Mouse (Mus musculus) spleen, adult 2 months (tissue): ENCODE measurements around the gene Trabd2b. TPM values are rescaled to one million over a fixed set of nuclear protein-coding genes. Genes with fewer than 3 reads are reported as not detected.

Source experiments
- DNase-seq, 2 experiments: peaks; one replicate each; pipeline versions ENCODE4 v3.0.0 to v3.0.0-alpha.2; 2012 to 2021; ENCODE audit warnings: low spot score in 2 of 2, low read depth in 1 of 2
- H3K27ac ChIP-seq: fragments of 200-500 bp; 2 replicates; pipeline ENCODE4 v1.5.1; 2012; ENCODE audit warnings: low read length, inconsistent platforms; ENCODE audit not compliant: insufficient read depth
- H3K27me3 ChIP-seq: fragments of 200-500 bp; 2 replicates; pipeline ENCODE4 v1.6.1; 2012; ENCODE audit warnings: mild to moderate bottlenecking, moderate library complexity, low read length, inconsistent platforms; ENCODE audit not compliant: control insufficient read depth, insufficient read depth
- H3K36me3 ChIP-seq: fragments of 200-500 bp; 2 replicates; pipeline ENCODE4 v1.6.1; 2012; ENCODE audit warnings: mild to moderate bottlenecking, low read length, inconsistent platforms; ENCODE audit not compliant: control insufficient read depth, insufficient read depth
- H3K4me1 ChIP-seq: fragments of 200-500 bp; 2 replicates; pipeline ENCODE4 v1.6.1; 2011; ENCODE audit warnings: inconsistent platforms; ENCODE audit not compliant: control insufficient read depth, insufficient read depth, insufficient read length
- H3K4me3 ChIP-seq: fragments of 200-500 bp; 2 replicates; pipeline ENCODE4 v1.5.1; 2011; ENCODE audit warnings: mild to moderate bottlenecking, inconsistent platforms; ENCODE audit not compliant: insufficient read depth, insufficient read length; ENCODE audit errors: extremely low read depth
- CTCF ChIP-seq: fragments of 200-500 bp; IDR thresholded peaks from 2 replicates; pipeline ENCODE4 v1.5.1; 2011; ENCODE audit warnings: mild to moderate bottlenecking, inconsistent platforms; ENCODE audit not compliant: insufficient read depth, insufficient read length, insufficient replicate concordance; ENCODE audit errors: extremely low read depth
- POLR2A ChIP-seq: fragments of 200-500 bp; IDR thresholded peaks from 2 replicates; pipeline ENCODE4 v1.6.1; 2011; ENCODE audit warnings: low read depth, low read length, inconsistent platforms
- WGBS: fragments of 180-500 bp; shearing (Covaris S2); methylation state at CpG from one replicate; pipeline ENCODE4 v1.1.7; 2018; 5-methylcytosine and 5-hydroxymethylcytosine counted together
- polyA plus RNA-seq: library from polyadenylated mRNA; depleted of rRNA; stranded (reverse); fragments of >200 nt; gene quantifications from 2 replicates; pipeline ENCODE4 v1.2.3, GENCODE M21; 2012; rRNA removed

The Trabd2b gene
- 0.42 and 0.47 TPM in 2 replicates for polyA plus RNA-seq

DNA sequence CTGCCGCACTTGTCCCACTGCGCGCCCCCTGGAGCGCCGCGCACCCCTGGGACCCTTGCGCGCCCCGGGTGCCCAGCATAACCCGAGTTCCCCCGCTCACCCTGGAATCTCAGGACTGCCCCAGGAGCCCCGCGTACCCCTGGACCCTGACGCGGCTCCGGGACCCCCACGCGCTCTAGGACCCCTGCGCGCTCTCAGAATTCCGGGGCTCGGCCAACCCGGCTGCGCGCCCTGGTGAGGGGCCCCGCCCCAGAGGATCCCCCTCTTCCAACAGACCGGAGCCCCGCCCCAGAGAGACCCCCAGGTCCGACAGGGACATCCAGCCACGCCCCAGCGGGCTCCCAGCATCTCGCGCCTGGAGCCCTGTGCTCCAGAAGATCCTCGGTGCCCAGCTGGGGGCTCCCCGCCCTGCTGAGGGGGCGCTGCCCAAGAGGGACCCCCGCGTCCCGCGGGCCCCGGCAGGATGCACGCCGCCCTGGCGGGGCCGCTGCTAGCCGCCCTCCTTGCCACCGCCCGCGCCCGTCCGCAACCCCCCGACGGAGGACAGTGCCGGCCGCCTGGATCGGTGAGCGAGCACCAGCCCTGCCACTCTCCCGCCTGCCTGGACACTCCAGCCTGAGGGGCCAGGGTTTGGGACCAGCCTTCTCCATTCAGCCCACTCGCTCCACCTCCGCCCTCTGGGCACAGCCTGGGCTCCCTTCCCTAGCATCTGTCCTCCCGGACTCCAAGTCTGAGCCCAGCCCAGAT, at the start of gene Trabd2b:
Gene Trabd2b (plus strand): TSS at position 370 of the 747 bp plus-strand sequence.
- Histone ChIP-seq H3K27ac (no peak within 1 kb of the TSS), H3K4me3 (peak within 1 kb of the TSS; percentile 32; the same call in 1 of the 2 replicates), H3K36me3 (no peaks in the 10 kb centered on the region), H3K4me1 (no peaks in the 10 kb centered on the region; the same call in 1 of the 2 replicates), H3K27me3 (peaks cover 11% of the 10 kb centered on the region)
- DNase-seq, result no peak
- TF ChIP-seq CTCF (no peak), POLR2A (no peak)
- WGBS, result 7% methylated on average over 53 of the region's 61 CpGs

DNA sequence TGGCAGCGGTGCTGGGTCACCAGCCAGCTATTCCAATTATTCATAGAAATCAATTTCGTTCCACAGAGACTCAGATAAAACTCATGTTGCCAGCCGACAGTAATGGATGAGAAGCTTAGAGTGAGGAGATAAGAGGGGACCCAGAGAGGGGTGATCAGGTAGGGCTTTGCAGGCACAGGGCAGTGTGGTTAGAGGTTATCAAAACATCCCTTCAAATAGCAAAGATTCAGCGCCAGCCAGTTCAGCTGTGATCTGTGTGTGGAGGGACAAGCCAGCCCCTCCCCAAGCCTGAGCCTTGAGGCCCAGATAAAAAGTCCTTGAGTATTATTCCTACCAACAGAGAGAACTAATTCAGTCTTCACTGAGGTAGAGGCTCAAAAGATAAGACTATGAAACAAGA, 49.1 kb upstream of the Trabd2b start:
- TF ChIP-seq POLR2A (no peak), CTCF (no peak)
- H3K27ac ChIP-seq, result no peak overlapping the region

DNA sequence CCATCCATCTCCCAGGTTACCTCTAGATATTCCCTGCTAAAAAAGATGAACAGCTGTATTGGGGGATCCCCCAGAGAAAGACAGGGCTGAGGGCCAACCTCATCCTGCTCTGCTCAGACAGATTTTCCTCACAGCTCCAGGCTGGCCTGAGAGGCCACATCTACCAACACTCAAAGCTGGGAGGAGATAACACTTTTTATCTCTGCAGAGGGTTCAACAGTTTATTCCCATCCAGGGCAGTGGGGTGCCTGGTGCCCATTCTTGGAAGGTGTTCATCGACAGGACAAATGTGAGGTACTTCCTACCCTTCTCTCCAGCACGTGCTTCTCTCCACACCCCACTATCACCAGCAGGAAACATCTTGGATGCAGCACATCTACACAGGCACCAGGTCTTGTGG, 47.6 kb upstream of the Trabd2b start:
- 75% methylated on average over 2 of the region's 2 CpGs for WGBS
- Histone ChIP-seq H3K27ac (no peak overlapping the region), H3K36me3 (no peaks in the 10 kb centered on the region), H3K4me1 (no peaks in the 10 kb centered on the region), H3K27me3 (no peaks in the 10 kb centered on the region), H3K4me3 (no peak overlapping the region)
- DNase-seq, result no peak
- TF ChIP-seq POLR2A, result no peak
- TF ChIP-seq CTCF, result no peak

More for the DNA sequence above, 49.1 kb upstream of the Trabd2b start:
- H3K4me1 ChIP-seq, result no peaks in the 10 kb centered on the region
- H3K4me3 ChIP-seq, result no peak overlapping the region
- H3K36me3 ChIP-seq, result no peaks in the 10 kb centered on the region
- H3K27me3 ChIP-seq, result no peaks in the 10 kb centered on the region
- 71% methylated on average over 4 of the region's 4 CpGs for WGBS
- no peak for DNase-seq

DNA sequence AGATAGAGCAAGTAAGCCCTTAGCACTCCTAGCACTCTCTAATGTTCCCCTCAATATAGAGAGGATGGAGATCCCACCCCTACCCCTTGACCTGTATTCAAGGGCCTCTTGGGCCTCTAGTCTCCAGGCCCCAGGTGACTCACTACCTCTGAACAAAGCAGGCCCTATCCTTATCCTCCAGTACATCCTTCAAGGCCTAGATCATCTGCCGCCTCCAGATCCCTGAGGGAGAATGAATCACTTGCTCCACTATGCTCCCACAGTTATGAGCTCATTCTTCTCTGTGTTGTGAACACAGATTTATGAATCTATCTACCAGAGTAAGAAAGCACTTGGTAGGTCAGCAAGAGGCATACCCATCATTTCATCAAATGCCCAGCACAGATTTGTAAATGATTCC, 46.7 kb upstream of the Trabd2b start:
- Histone ChIP-seq H3K36me3 (no peaks in the 10 kb centered on the region), H3K4me1 (no peaks in the 10 kb centered on the region), H3K27ac (no peak overlapping the region), H3K4me3 (no peak overlapping the region), H3K27me3 (no peaks in the 10 kb centered on the region)
- no peak for DNase-seq
- TF ChIP-seq CTCF, result no peak
- TF ChIP-seq POLR2A, result no peak
- WGBS, result 100% methylated on average over 1 of the region's 1 CpGs

DNA sequence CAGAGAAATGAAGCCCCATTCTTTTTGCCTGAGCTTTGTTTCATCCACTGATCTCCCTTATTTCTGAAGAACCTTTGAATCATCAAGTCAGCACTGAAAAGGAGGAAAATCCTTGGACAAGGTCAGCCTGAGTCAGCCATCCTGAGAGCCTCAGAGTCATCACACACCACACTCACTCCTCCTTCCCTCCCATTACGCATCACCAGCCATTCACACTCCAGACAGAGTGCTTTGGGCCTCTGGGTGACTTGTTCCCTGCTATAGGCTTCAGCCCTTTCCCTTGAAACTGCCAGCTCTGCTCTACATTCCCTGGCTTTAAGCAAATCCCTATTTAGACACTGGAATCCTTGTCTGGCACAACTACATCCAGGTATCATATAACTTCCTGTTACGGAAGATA, 45.2 kb upstream of the Trabd2b start:
- Histone ChIP-seq H3K4me1 (no peaks in the 10 kb centered on the region), H3K36me3 (no peaks in the 10 kb centered on the region), H3K27me3 (no peaks in the 10 kb centered on the region), H3K4me3 (no peak overlapping the region), H3K27ac (no peak overlapping the region)
- TF ChIP-seq CTCF (no peak), POLR2A (no peak)
- WGBS, result 85% methylated on average over 2 of the region's 2 CpGs
- no peak for DNase-seq

DNA sequence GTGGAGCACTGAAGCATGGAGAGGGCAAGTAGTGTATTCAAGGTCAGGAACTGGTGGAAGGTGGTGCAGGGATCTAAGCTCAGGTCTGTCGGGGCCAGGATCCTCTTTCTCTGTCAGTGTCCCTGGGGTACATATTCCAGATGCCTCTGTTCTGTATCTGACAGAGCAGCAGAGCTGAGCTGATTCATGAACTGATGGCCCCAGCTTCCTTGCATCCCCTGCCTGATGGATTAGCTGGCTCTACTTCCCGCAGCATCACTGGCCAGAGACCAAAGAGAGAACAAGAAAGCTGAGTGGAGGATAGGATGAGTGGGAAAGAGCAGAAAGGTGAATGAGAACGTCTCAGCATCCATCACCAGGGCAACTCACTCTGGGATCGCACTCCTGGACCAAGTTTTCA, 41.5 kb upstream of the Trabd2b start:
- 78% methylated on average over 4 of the region's 4 CpGs for WGBS
- Histone ChIP-seq H3K4me1 (no peaks in the 10 kb centered on the region), H3K4me3 (no peak overlapping the region), H3K27me3 (no peaks in the 10 kb centered on the region), H3K27ac (no peak overlapping the region), H3K36me3 (no peaks in the 10 kb centered on the region)
- TF ChIP-seq CTCF, result no peak
- TF ChIP-seq POLR2A, result no peak
- DNase-seq, result no peak

DNA sequence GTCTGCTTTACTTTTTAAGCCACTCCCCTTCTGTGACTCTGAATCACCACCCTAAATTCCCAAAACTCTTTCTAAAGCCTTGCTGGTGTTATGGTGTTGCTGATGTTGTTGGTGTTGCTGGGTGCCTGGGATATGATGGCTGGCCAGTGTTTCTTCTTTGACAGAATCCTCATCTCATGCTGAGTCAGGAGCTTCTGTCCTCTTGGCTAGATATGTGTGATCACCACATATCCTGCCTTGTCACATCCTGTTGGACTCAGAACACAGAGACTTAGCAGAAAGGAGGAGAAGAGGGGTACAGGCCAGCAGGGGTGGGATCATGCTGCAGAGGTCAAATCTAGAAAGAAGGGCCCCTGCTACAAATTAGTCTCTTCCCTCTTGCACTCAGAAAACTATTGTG, 40.9 kb upstream of the Trabd2b start:
- Histone ChIP-seq H3K4me1 (no peaks in the 10 kb centered on the region), H3K4me3 (no peak overlapping the region), H3K27me3 (no peaks in the 10 kb centered on the region), H3K36me3 (no peaks in the 10 kb centered on the region), H3K27ac (no peak overlapping the region)
- no peak for DNase-seq
- TF ChIP-seq POLR2A, result no peak
- TF ChIP-seq CTCF, result no peak
